Mouse (Mus musculus) neutrophil, adult 5-6 weeks (primary cell): ENCODE data around the gene Ythdc1. TPM values are rescaled to one million over a fixed set of nuclear protein-coding genes. Genes with fewer than 3 reads are reported as not detected.

Source experiments
- ATAC-seq: fragments of 151-379, 151-347 bp; 2 replicates; pipeline ENCODE4 v1.8.0; 2017; ENCODE audit warnings: mild to moderate bottlenecking, moderate TSS enrichment; ENCODE audit not compliant: insufficient number of reproducible peaks, poor library complexity, low FRiP score, severe bottlenecking; ENCODE audit errors: extremely low read depth
- total RNA-seq: library from RNA; stranded (forward); fragments of 200-1000 nt; gene quantifications from 2 replicates; pipeline ENCODE4 v1.2.3, GENCODE M21; 2017

Ythdc1 gene
- total RNA-seq, 1 experiment from 2014 or later: 379 TPM

DNA sequence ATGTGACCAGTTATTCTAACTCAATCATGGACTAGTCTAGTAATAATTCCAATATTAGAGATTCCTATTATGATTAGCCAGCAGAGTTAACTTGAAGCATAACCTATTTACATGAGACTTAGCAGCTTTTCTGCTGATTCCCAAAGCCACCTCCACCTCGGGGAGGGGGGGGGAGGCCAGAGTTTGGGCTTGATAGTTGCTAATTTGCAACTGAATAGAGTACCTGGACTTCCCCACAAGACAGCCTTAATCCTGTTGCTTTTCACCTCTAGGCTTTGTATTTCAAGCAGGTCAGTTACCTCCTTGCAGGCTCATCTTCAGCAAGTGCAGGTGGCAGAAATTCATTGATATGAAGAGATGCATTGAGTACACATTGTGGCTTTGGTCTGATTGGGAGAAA, 53.7 kb downstream of the Ythdc1 start:
- no peak for ATAC-seq

DNA sequence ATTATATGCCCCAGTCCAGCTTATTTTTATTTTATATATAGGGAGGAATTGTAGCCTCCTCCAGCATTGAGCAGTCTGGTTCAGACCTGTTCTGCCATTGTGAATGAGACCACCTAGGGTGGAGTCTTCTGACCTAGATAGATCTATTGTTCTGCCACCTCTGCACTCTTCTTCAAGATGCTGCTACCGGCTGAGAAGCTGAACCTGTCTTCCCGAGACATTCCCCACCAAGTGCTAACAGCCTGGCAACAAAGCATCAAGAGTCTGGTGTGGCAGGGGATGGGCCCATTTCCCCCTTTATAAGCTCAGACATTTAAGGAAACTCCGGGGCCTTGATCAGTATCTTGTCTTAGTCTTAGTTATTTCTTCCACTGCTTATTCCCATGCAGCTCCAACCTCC, 54.3 kb downstream of the Ythdc1 start:
- ATAC-seq: no peak

DNA sequence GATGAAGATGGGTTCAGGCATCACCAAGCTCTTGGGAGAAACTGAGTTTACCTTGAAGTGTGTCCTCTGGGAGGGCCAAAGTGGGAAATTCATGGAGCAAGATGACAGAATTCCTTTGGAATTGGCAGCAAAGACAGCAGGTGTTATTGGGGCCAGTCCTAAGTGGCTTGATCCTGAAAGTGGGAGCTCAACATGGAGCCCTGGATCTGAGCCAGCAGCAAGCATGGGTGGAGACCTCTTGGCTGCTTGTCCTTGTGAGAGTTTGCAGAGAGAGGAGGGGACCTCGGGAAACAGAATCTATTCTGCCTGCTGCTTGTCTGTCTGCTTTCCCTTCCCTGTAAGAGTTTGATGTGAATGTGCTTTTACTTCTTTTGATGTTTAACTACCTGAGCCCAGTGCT, 67.9 kb downstream of the Ythdc1 start:
- no peak for ATAC-seq

Other genes with a start within 250 kb of the Ythdc1 start
- gene Tmprss11f, start 171.8 kb upstream of the Ythdc1 start, total RNA-seq: 0.25 and 0.81 TPM in 2 replicates
- gene Tmprss11b, start 127.9 kb upstream of the Ythdc1 start, total RNA-seq: 0.12 and 0.25 TPM in 2 replicates
- 0.37 TPM in 1 of 2 replicates, not detected in the other for gene Tmprss11e, start 58.4 kb upstream of the Ythdc1 start, total RNA-seq
- not detected in 2 replicates for gene Ugt2b34, start 102.7 kb downstream of the Ythdc1 start, total RNA-seq
- not detected in 2 replicates for gene Ugt2b1, start 122.3 kb downstream of the Ythdc1 start, total RNA-seq
- not detected in 2 replicates for gene Ugt2b35, start 196.6 kb downstream of the Ythdc1 start, total RNA-seq